Mouse (Mus musculus): ENCODE data around the gene Gm49358. TPM values are rescaled to one million over a fixed set of nuclear protein-coding genes. Genes with fewer than 3 reads are reported as not detected.

Gm49358 gene
- polyA plus RNA-seq (2011; ENCODE audit: insufficient read depth, insufficient read length, low read depth, missing spikeins), result 4.4 TPM in 1 of 2 replicates, not detected in the other

- H3K4me3 ChIP-seq (ENCODE audit: low read depth, low read length), result no peak within 1 kb of the TSS
- no peak within 1 kb of the TSS for H3K9ac ChIP-seq (ENCODE audit: low read depth, poor library complexity, severe bottlenecking)
- H3K27me3 ChIP-seq (ENCODE audit: control insufficient read depth, insufficient read depth, low read length, poor library complexity, severe bottlenecking), result no peaks in the 10 kb centered on the region
- peaks cover 2% of the 10 kb centered on the region for H3K4me1 ChIP-seq (ENCODE audit: control insufficient read depth, insufficient read depth, low read length)
- H3K27ac ChIP-seq (ENCODE audit: insufficient read depth, low read length), result no peak within 1 kb of the TSS
- H3K9me3 ChIP-seq (replicated peaks; ENCODE audit: control insufficient read depth, insufficient read depth, low read length, poor library complexity, severe bottlenecking), result no peaks in the 10 kb centered on the region
- TF ChIP-seq POLR2A (IDR thresholded peaks at IDR 0.05; ENCODE audit: insufficient read depth, low read length) (no peak), EP300 (IDR thresholded peaks at IDR 0.05; ENCODE audit: insufficient read depth, low read depth, low read length) (no peak), CTCF (IDR thresholded peaks at IDR 0.05; ENCODE audit: low read depth, low read length) (no peak)
- no peaks in the 10 kb centered on the region for H3K36me3 ChIP-seq (ENCODE audit: control insufficient read depth, insufficient read depth, low read length, poor library complexity, severe bottlenecking)
Measured at GRCm38 (mm10) chr10:86763672-86764071, at the start of gene Gm49358. Gm49358 (plus strand) TSS chr10:86763972.

GRCm38 (mm10) chr10:86727548-86727980 is 36.2 kb upstream of the Gm49358 start:
- peak overlapping the region; percentile 37 for H3K4me3 ChIP-seq (ENCODE audit: low read depth, low read length)
- H3K36me3 ChIP-seq (ENCODE audit: control insufficient read depth, insufficient read depth, low read length, poor library complexity, severe bottlenecking), result no peaks in the 10 kb centered on the region
- no peaks in the 10 kb centered on the region for H3K4me1 ChIP-seq (ENCODE audit: control insufficient read depth, insufficient read depth, low read length)
- TF ChIP-seq EP300 (IDR thresholded peaks at IDR 0.05; ENCODE audit: insufficient read depth, low read depth, low read length) (no peak), POLR2A (IDR thresholded peaks at IDR 0.05; ENCODE audit: insufficient read depth, low read length) (no peak), CTCF (IDR thresholded peaks at IDR 0.05; ENCODE audit: low read depth, low read length) (no peak)
- no peaks in the 10 kb centered on the region for H3K9me3 ChIP-seq (replicated peaks; ENCODE audit: control insufficient read depth, insufficient read depth, low read length, poor library complexity, severe bottlenecking)
- no peak overlapping the region for H3K27ac ChIP-seq (ENCODE audit: insufficient read depth, low read length)
- H3K9ac ChIP-seq (ENCODE audit: low read depth, poor library complexity, severe bottlenecking), result no peak overlapping the region
- no peaks in the 10 kb centered on the region for H3K27me3 ChIP-seq (ENCODE audit: control insufficient read depth, insufficient read depth, low read length, poor library complexity, severe bottlenecking)

GRCm38 (mm10) chr10:86728176-86728575 is 35.6 kb upstream of the Gm49358 start:
- no peak overlapping the region for H3K4me3 ChIP-seq (ENCODE audit: low read depth, low read length)
- H3K4me1 ChIP-seq (ENCODE audit: control insufficient read depth, insufficient read depth, low read length), result no peaks in the 10 kb centered on the region
- TF ChIP-seq CTCF (IDR thresholded peaks at IDR 0.05; ENCODE audit: low read depth, low read length) (no peak), POLR2A (IDR thresholded peaks at IDR 0.05; ENCODE audit: insufficient read depth, low read length) (no peak), EP300 (IDR thresholded peaks at IDR 0.05; ENCODE audit: insufficient read depth, low read depth, low read length) (no peak)
- no peaks in the 10 kb centered on the region for H3K36me3 ChIP-seq (ENCODE audit: control insufficient read depth, insufficient read depth, low read length, poor library complexity, severe bottlenecking)
- H3K9me3 ChIP-seq (replicated peaks; ENCODE audit: control insufficient read depth, insufficient read depth, low read length, poor library complexity, severe bottlenecking), result no peaks in the 10 kb centered on the region
- no peaks in the 10 kb centered on the region for H3K27me3 ChIP-seq (ENCODE audit: control insufficient read depth, insufficient read depth, low read length, poor library complexity, severe bottlenecking)
- no peak overlapping the region for H3K27ac ChIP-seq (ENCODE audit: insufficient read depth, low read length)
- H3K9ac ChIP-seq (ENCODE audit: low read depth, poor library complexity, severe bottlenecking), result no peak overlapping the region

GRCm38 (mm10) chr10:86730823-86731499 is 32.8 kb upstream of the Gm49358 start:
- H3K9ac ChIP-seq (ENCODE audit: low read depth, poor library complexity, severe bottlenecking), result peak overlapping the region; percentile 71
- no peaks in the 10 kb centered on the region for H3K9me3 ChIP-seq (replicated peaks; ENCODE audit: control insufficient read depth, insufficient read depth, low read length, poor library complexity, severe bottlenecking)
- H3K27ac ChIP-seq (ENCODE audit: insufficient read depth, low read length), result no peak overlapping the region
- TF ChIP-seq POLR2A (IDR thresholded peaks at IDR 0.05; ENCODE audit: insufficient read depth, low read length) (no peak), CTCF (IDR thresholded peaks at IDR 0.05; ENCODE audit: low read depth, low read length) (peak; percentile 53)
- H3K27me3 ChIP-seq (ENCODE audit: control insufficient read depth, insufficient read depth, low read length, poor library complexity, severe bottlenecking), result no peaks in the 10 kb centered on the region
- H3K4me3 ChIP-seq (ENCODE audit: low read depth, low read length), result peak overlapping the region; percentile 62
- no peaks in the 10 kb centered on the region for H3K36me3 ChIP-seq (ENCODE audit: control insufficient read depth, insufficient read depth, low read length, poor library complexity, severe bottlenecking)
- no peaks in the 10 kb centered on the region for H3K4me1 ChIP-seq (ENCODE audit: control insufficient read depth, insufficient read depth, low read length)

GRCm38 (mm10) chr10:86731500-86731863 is 32.3 kb upstream of the Gm49358 start:
- H3K27me3 ChIP-seq (ENCODE audit: control insufficient read depth, insufficient read depth, low read length, poor library complexity, severe bottlenecking), result no peaks in the 10 kb centered on the region
- H3K4me1 ChIP-seq (ENCODE audit: control insufficient read depth, insufficient read depth, low read length), result no peaks in the 10 kb centered on the region
- H3K36me3 ChIP-seq (ENCODE audit: control insufficient read depth, insufficient read depth, low read length, poor library complexity, severe bottlenecking), result no peaks in the 10 kb centered on the region
- no peak overlapping the region for H3K9ac ChIP-seq (ENCODE audit: low read depth, poor library complexity, severe bottlenecking)
- no peak for TF ChIP-seq CTCF (IDR thresholded peaks at IDR 0.05; ENCODE audit: low read depth, low read length)
- TF ChIP-seq POLR2A (IDR thresholded peaks at IDR 0.05; ENCODE audit: insufficient read depth, low read length), result no peak
- no peak for TF ChIP-seq EP300 (IDR thresholded peaks at IDR 0.05; ENCODE audit: insufficient read depth, low read depth, low read length)
- no peak overlapping the region for H3K27ac ChIP-seq (ENCODE audit: insufficient read depth, low read length)
- H3K9me3 ChIP-seq (replicated peaks; ENCODE audit: control insufficient read depth, insufficient read depth, low read length, poor library complexity, severe bottlenecking), result no peaks in the 10 kb centered on the region
- no peak overlapping the region for H3K4me3 ChIP-seq (ENCODE audit: low read depth, low read length)

GRCm38 (mm10) chr10:86735036-86735435 is 28.7 kb upstream of the Gm49358 start:
- no peaks in the 10 kb centered on the region for H3K27me3 ChIP-seq (ENCODE audit: control insufficient read depth, insufficient read depth, low read length, poor library complexity, severe bottlenecking)
- no peak overlapping the region for H3K27ac ChIP-seq (ENCODE audit: insufficient read depth, low read length)
- no peaks in the 10 kb centered on the region for H3K36me3 ChIP-seq (ENCODE audit: control insufficient read depth, insufficient read depth, low read length, poor library complexity, severe bottlenecking)
- no peak overlapping the region for H3K4me3 ChIP-seq (ENCODE audit: low read depth, low read length)
- H3K9ac ChIP-seq (ENCODE audit: low read depth, poor library complexity, severe bottlenecking), result no peak overlapping the region
- no peaks in the 10 kb centered on the region for H3K4me1 ChIP-seq (ENCODE audit: control insufficient read depth, insufficient read depth, low read length)
- no peaks in the 10 kb centered on the region for H3K9me3 ChIP-seq (replicated peaks; ENCODE audit: control insufficient read depth, insufficient read depth, low read length, poor library complexity, severe bottlenecking)
- TF ChIP-seq CTCF (IDR thresholded peaks at IDR 0.05; ENCODE audit: low read depth, low read length) (no peak), EP300 (IDR thresholded peaks at IDR 0.05; ENCODE audit: insufficient read depth, low read depth, low read length) (no peak), POLR2A (IDR thresholded peaks at IDR 0.05; ENCODE audit: insufficient read depth, low read length) (no peak)
